Mouse (Mus musculus): ENCODE measurements around the gene Mrpl40. TPM values are rescaled to one million over a fixed set of nuclear protein-coding genes. Genes with fewer than 3 reads are reported as not detected.
"Not testable (repeated sequence)": the region's sequence is repeated elsewhere in the genome, so short reads cannot be mapped to it uniquely, and the experiment has no call there.

The Mrpl40 gene
- total and polyA plus RNA-seq, 2 experiments from 2014 or later: 27.6 to 78.4 TPM

- TF ChIP-seq CTCF (IDR thresholded peaks at IDR 0.05): no peak
- no peak for DNase-seq (ENCODE audit: low spot score)
- H3K4me3 ChIP-seq (ENCODE audit: low read depth, low read length): no peak overlapping the region
- no peak overlapping the region for H3K9ac ChIP-seq (replicated peaks; ENCODE audit: low read length, poor library complexity, severe bottlenecking)
- no peaks in the 10 kb centered on the region for H3K27me3 ChIP-seq (ENCODE audit: insufficient read depth, low read length)
- no peak overlapping the region for H3K27ac ChIP-seq (ENCODE audit: low read depth, low read length)
- no peak overlapping the region for H3K4me2 ChIP-seq (ENCODE audit: low read depth, low read length, poor library complexity, severe bottlenecking)
- no peaks in the 10 kb centered on the region for H3K9me3 ChIP-seq (ENCODE audit: low read length)
- 87% methylated on average over 4 of the region's 4 CpGs for WGBS
- peaks cover 14% of the 10 kb centered on the region for H3K36me3 ChIP-seq (ENCODE audit: insufficient read depth, low read length)
- no peaks in the 10 kb centered on the region for H3K4me1 ChIP-seq (ENCODE audit: insufficient read depth, low read length)
- ATAC-seq (ENCODE audit: low FRiP score): no peak
These were observed 17.2 kb upstream of the Mrpl40 start for GRCm38 (mm10) chr16:18893840-18894372.

GRCm38 (mm10) chr16:18884044-18884443 lies 7.4 kb upstream of the Mrpl40 start:
- H3K4me3 ChIP-seq (ENCODE audit: low read depth, low read length): no peak overlapping the region
- peaks cover 4% of the 10 kb centered on the region; the same call in 1 of the 2 replicates for H3K4me1 ChIP-seq (ENCODE audit: insufficient read depth, low read length)
- H3K9ac ChIP-seq (replicated peaks; ENCODE audit: low read length, poor library complexity, severe bottlenecking): no peak overlapping the region
- H3K9me3 ChIP-seq (ENCODE audit: low read length): no peaks in the 10 kb centered on the region
- no peaks in the 10 kb centered on the region for H3K27me3 ChIP-seq (ENCODE audit: insufficient read depth, low read length)
- no peak for ATAC-seq (ENCODE audit: low FRiP score)
- peaks cover 3% of the 10 kb centered on the region; the same call in 1 of the 2 replicates for H3K36me3 ChIP-seq (ENCODE audit: insufficient read depth, low read length)
- no peak overlapping the region for H3K27ac ChIP-seq (ENCODE audit: low read depth, low read length)
- no peak for TF ChIP-seq CTCF (IDR thresholded peaks at IDR 0.05)
- H3K4me2 ChIP-seq (ENCODE audit: low read depth, low read length, poor library complexity, severe bottlenecking): no peak overlapping the region
- no peak for DNase-seq (ENCODE audit: low spot score)

GRCm38 (mm10) chr16:18878091-18878720 lies 1.5 kb upstream of the Mrpl40 start:
- peaks cover 4% of the 10 kb centered on the region; the same call in 1 of the 2 replicates for H3K4me1 ChIP-seq (ENCODE audit: insufficient read depth, low read length)
- H3K4me2 ChIP-seq (ENCODE audit: low read depth, low read length, poor library complexity, severe bottlenecking): peak overlapping the region; percentile 75
- TF ChIP-seq CTCF (IDR thresholded peaks at IDR 0.05): peak; percentile 30
- peak overlapping the region; percentile 88 for H3K27ac ChIP-seq (ENCODE audit: low read depth, low read length)
- H3K4me3 ChIP-seq (ENCODE audit: low read depth, low read length): peak overlapping the region; percentile 89
- peak overlapping the region; percentile 81 for H3K9ac ChIP-seq (replicated peaks; ENCODE audit: low read length, poor library complexity, severe bottlenecking)
- H3K36me3 ChIP-seq (ENCODE audit: insufficient read depth, low read length): peaks cover 9% of the 10 kb centered on the region
- ATAC-seq (ENCODE audit: low FRiP score): peak; percentile 1; the same call in 1 of the 2 replicates
- WGBS: 21% methylated on average over 20 of the region's 20 CpGs
- DNase-seq (ENCODE audit: low spot score): no peak
- H3K9me3 ChIP-seq (ENCODE audit: low read length): no peaks in the 10 kb centered on the region
- no peaks in the 10 kb centered on the region for H3K27me3 ChIP-seq (ENCODE audit: insufficient read depth, low read length)

- ATAC-seq (ENCODE audit: low FRiP score): peak; percentile 44
- WGBS: under 1% methylated on average over 38 of the region's 43 CpGs
These were observed 876 bp upstream of the Mrpl40 start for GRCm38 (mm10) chr16:18877386-18878090.

GRCm38 (mm10) chr16:18876091-18876441 lies 596 bp downstream of the Mrpl40 start:
- Histone ChIP-seq H3K4me1 (ENCODE audit: insufficient read depth, low read length) (peaks cover 4% of the 10 kb centered on the region; the same call in 1 of the 2 replicates), H3K4me3 (ENCODE audit: low read depth, low read length) (peak overlapping the region; percentile 89), H3K27ac (ENCODE audit: low read depth, low read length) (peak overlapping the region; percentile 88), H3K27me3 (ENCODE audit: insufficient read depth, low read length) (no peaks in the 10 kb centered on the region), H3K4me2 (ENCODE audit: low read depth, low read length, poor library complexity, severe bottlenecking) (peak overlapping the region; percentile 75), H3K36me3 (ENCODE audit: insufficient read depth, low read length) (peaks cover 21% of the 10 kb centered on the region), H3K9ac (replicated peaks; ENCODE audit: low read length, poor library complexity, severe bottlenecking) (peak overlapping the region; percentile 81), H3K9me3 (ENCODE audit: low read length) (no peaks in the 10 kb centered on the region)
- WGBS: under 1% methylated on average over 17 of the region's 17 CpGs
- no peak; the same call in 1 of the 2 replicates for ATAC-seq (ENCODE audit: low FRiP score)
- TF ChIP-seq CTCF (IDR thresholded peaks at IDR 0.05): no peak
- DNase-seq (ENCODE audit: low spot score): no peak

More at GRCm38 (mm10) chr16:18877386-18878090, 876 bp upstream of the Mrpl40 start:
- DNase-seq (ENCODE audit: low spot score): peak; percentile 85
- peak; percentile 70 for TF ChIP-seq CTCF (IDR thresholded peaks at IDR 0.05)
- Histone ChIP-seq H3K4me1 (ENCODE audit: insufficient read depth, low read length) (peaks cover 4% of the 10 kb centered on the region; the same call in 1 of the 2 replicates), H3K4me2 (ENCODE audit: low read depth, low read length, poor library complexity, severe bottlenecking) (peak overlapping the region; percentile 75), H3K27me3 (ENCODE audit: insufficient read depth, low read length) (no peaks in the 10 kb centered on the region), H3K36me3 (ENCODE audit: insufficient read depth, low read length) (peaks cover 13% of the 10 kb centered on the region), H3K9me3 (ENCODE audit: low read length) (no peaks in the 10 kb centered on the region), H3K27ac (ENCODE audit: low read depth, low read length) (peak overlapping the region; percentile 88), H3K4me3 (ENCODE audit: low read depth, low read length) (peak overlapping the region; percentile 89), H3K9ac (replicated peaks; ENCODE audit: low read length, poor library complexity, severe bottlenecking) (peak overlapping the region; percentile 81)

- H3K9me3 ChIP-seq (ENCODE audit: low read length); H3K9ac ChIP-seq (replicated peaks; ENCODE audit: low read length, poor library complexity, severe bottlenecking); H3K4me2 ChIP-seq (ENCODE audit: low read depth, low read length, poor library complexity, severe bottlenecking); H3K27ac ChIP-seq (ENCODE audit: low read depth, low read length); H3K4me3 ChIP-seq (ENCODE audit: low read depth, low read length); H3K4me1 ChIP-seq (ENCODE audit: insufficient read depth, low read length); ATAC-seq (ENCODE audit: low FRiP score); DNase-seq (ENCODE audit: low spot score); H3K27me3 ChIP-seq (ENCODE audit: insufficient read depth, low read length): not testable (repeated sequence)
- 81% methylated on average over 1 of the region's 1 CpGs for WGBS
- H3K36me3 ChIP-seq (ENCODE audit: insufficient read depth, low read length): peaks cover 18% of the 10 kb centered on the region
These were observed 6.2 kb downstream of the Mrpl40 start for GRCm38 (mm10) chr16:18870495-18870894.

Data from midbrain, postnatal 0 days (tissue).